Mouse (Mus musculus) frontal cortex, postnatal 14 days (tissue): ENCODE measurements around the gene Afdn.
"Not testable (repeated sequence)": the region's sequence is repeated elsewhere in the genome, so short reads cannot be mapped to it uniquely, and the experiment has no call there.

ENCODE experiments used
- DNase-seq, 2 experiments: peaks; one replicate each; pipeline ENCODE4 v3.0.0; 2022; ENCODE audit warnings: low spot score in 2 of 2

Gene Afdn

GRCm38 (mm10) chr17:13874245-13874644 lies 113.9 kb downstream of the Afdn start:
- no peak for DNase-seq

- DNase-seq = no peak
These were observed 117.1 kb downstream of the Afdn start for GRCm38 (mm10) chr17:13877460-13877859.

GRCm38 (mm10) chr17:13879731-13880130 lies 119.4 kb downstream of the Afdn start:
- DNase-seq = no peak

GRCm38 (mm10) chr17:13883540-13883939 lies 123.2 kb downstream of the Afdn start:
- no peak for DNase-seq

- DNase-seq = no peak
These were observed 129.6 kb downstream of the Afdn start for GRCm38 (mm10) chr17:13889818-13890434.

- no peak for DNase-seq
These were observed 130.6 kb downstream of the Afdn start for GRCm38 (mm10) chr17:13890932-13891331.

- no peak for DNase-seq
These were observed 138.5 kb downstream of the Afdn start for GRCm38 (mm10) chr17:13898838-13899237.

- DNase-seq = no peak
These were observed 138.9 kb downstream of the Afdn start for GRCm38 (mm10) chr17:13899241-13899640.

GRCm38 (mm10) chr17:13903793-13904192 lies 143.5 kb downstream of the Afdn start:
- DNase-seq = no peak

GRCm38 (mm10) chr17:13907082-13907481 lies 146.7 kb downstream of the Afdn start:
- no peak for DNase-seq

GRCm38 (mm10) chr17:13907681-13908080 lies 147.3 kb downstream of the Afdn start:
- no peak for DNase-seq

- DNase-seq = no peak
These were observed 153.6 kb downstream of the Afdn start for GRCm38 (mm10) chr17:13913951-13914350.

GRCm38 (mm10) chr17:13914531-13914930 lies 154.2 kb downstream of the Afdn start:
- DNase-seq = no peak

- DNase-seq = no peak
These were observed 160.4 kb downstream of the Afdn start for GRCm38 (mm10) chr17:13920771-13921170.

GRCm38 (mm10) chr17:13923418-13923817 lies 163.1 kb downstream of the Afdn start:
- DNase-seq = no peak

GRCm38 (mm10) chr17:13924588-13924987 lies 164.2 kb downstream of the Afdn start:
- DNase-seq = no peak

- no peak for DNase-seq
These were observed 165.6 kb downstream of the Afdn start for GRCm38 (mm10) chr17:13925931-13926330.

- no peak for DNase-seq
These were observed 170.1 kb downstream of the Afdn start for GRCm38 (mm10) chr17:13930421-13930820.

- DNase-seq = not testable (repeated sequence)
These were observed 175.0 kb downstream of the Afdn start for GRCm38 (mm10) chr17:13935364-13935763.

- DNase-seq = no peak
These were observed 177.4 kb downstream of the Afdn start for GRCm38 (mm10) chr17:13937787-13938186.

GRCm38 (mm10) chr17:13938652-13939051 lies 178.3 kb downstream of the Afdn start:
- DNase-seq = no peak

- DNase-seq = not testable (repeated sequence)
These were observed 178.9 kb downstream of the Afdn start for GRCm38 (mm10) chr17:13939231-13939630.

GRCm38 (mm10) chr17:13940487-13940886 lies 180.1 kb downstream of the Afdn start:
- no peak for DNase-seq

- not testable (repeated sequence) for DNase-seq
These were observed 187.7 kb downstream of the Afdn start, which contains the start of gene Gm7168 for GRCm38 (mm10) chr17:13948073-13948472. TSS of gene Gm7168 (plus strand) at chr17:13948373.
